Mouse (Mus musculus) midbrain, embryonic 16.5 days (tissue): Measurements from ENCODE around the gene Asap2. TPM values are rescaled to one million over a fixed set of nuclear protein-coding genes. Genes with fewer than 3 reads are reported as not detected.
A peak's percentile ranks its signal among the peaks of the same experiment; 100 is the strongest.

Experiments
- ATAC-seq: fragments of 200-750 bp; cut with Nextera tagmentation; 2 replicates; pipeline ENCODE4 v1.8.0; 2017; ENCODE audit warnings: moderate TSS enrichment
- H3K27ac ChIP-seq: fragments of 300-500 bp; sonication (generic); 2 replicates; pipeline ENCODE4 v1.5.1; 2014; ENCODE audit warnings: mild to moderate bottlenecking, low read length, mixed read lengths
- H3K27me3 ChIP-seq: fragments of 300-500 bp; sonication (generic); 2 replicates; pipeline ENCODE4 v1.6.1; 2014; ENCODE audit warnings: low read depth, low read length, mixed read lengths; ENCODE audit not compliant: control insufficient read depth, insufficient read depth
- H3K36me3 ChIP-seq: fragments of 300-500 bp; sonication (generic); 2 replicates; pipeline ENCODE4 v1.6.1; 2014; ENCODE audit warnings: mild to moderate bottlenecking, low read length, moderate library complexity, mixed read lengths; ENCODE audit not compliant: control insufficient read depth, insufficient read depth
- H3K4me1 ChIP-seq: fragments of 300-500 bp; sonication (generic); 2 replicates; pipeline ENCODE4 v1.6.1; 2014; ENCODE audit warnings: mild to moderate bottlenecking, low read length, mixed read lengths; ENCODE audit not compliant: control insufficient read depth, insufficient read depth
- H3K4me2 ChIP-seq: fragments of 300-500 bp; sonication (generic); 2 replicates; pipeline ENCODE4 v1.6.1; 2014; ENCODE audit warnings: mild to moderate bottlenecking, low read length, mixed read lengths
- H3K4me3 ChIP-seq: fragments of 300-500 bp; sonication (generic); 2 replicates; pipeline ENCODE4 v1.5.1; 2014; ENCODE audit warnings: low read depth, mild to moderate bottlenecking, low read length, moderate library complexity, mixed read lengths
- H3K9ac ChIP-seq: fragments of 300-500 bp; sonication (generic); 2 replicates; pipeline ENCODE4 v1.6.1; 2014; ENCODE audit warnings: low read depth, low read length, mixed read lengths
- H3K9me3 ChIP-seq: fragments of 300-500 bp; sonication (generic); replicated peaks from 2 replicates; pipeline ENCODE4 v1.6.1; 2014; ENCODE audit warnings: mild to moderate bottlenecking, low read length, mixed read lengths; ENCODE audit not compliant: control insufficient read depth, poor library complexity, severe bottlenecking
- WGBS: fragments of 180-500 bp; shearing (Covaris S2); extraction: QIAGEN DNeasy Blood & Tissue Kit; methylation state at CpG from one replicate; pipeline ENCODE4 v1.1.7; 2014; 5-methylcytosine and 5-hydroxymethylcytosine counted together
- polyA plus RNA-seq: library from polyadenylated mRNA; unstranded; fragments of >200 nt; fragmentation: Nextera tagmentation; extraction: Ambion mirVana; gene quantifications from 2 replicates; pipeline ENCODE4 v1.2.1, GENCODE M21; 2015

Gene Asap2
- polyA plus RNA-seq, 1 experiment from 2014 or later = 10.2 TPM

DNA sequence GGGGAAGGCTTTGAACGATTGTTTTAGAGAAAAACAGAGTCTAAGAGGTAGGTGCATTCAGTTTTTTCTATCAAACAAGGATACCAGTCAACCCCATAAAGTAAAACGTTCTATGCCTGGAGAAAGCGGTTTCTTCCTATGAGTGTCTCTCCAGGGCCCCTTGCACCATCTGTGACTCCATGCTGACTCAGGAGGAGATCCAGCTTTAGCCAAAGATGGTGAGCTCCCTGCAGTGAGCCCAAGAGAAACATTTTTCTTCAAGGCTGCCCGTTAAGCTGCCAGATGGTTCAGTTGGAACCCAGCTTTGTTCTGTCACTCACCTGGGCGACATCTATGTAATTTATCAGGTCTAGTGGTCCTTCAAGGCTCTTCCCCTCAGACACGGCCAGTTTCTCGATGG is 284.2 kb downstream of the Asap2 start:
- H3K4me3 ChIP-seq = no peak overlapping the region
- H3K9ac ChIP-seq = no peak overlapping the region
- no peaks in the 10 kb centered on the region for H3K4me1 ChIP-seq
- H3K9me3 ChIP-seq = no peaks in the 10 kb centered on the region
- H3K27ac ChIP-seq = no peak overlapping the region
- H3K36me3 ChIP-seq = peaks cover 20% of the 10 kb centered on the region
- no peak for ATAC-seq
- H3K27me3 ChIP-seq = no peaks in the 10 kb centered on the region
- no peak overlapping the region for H3K4me2 ChIP-seq
- WGBS = 79% methylated on average over 7 of the region's 7 CpGs

DNA sequence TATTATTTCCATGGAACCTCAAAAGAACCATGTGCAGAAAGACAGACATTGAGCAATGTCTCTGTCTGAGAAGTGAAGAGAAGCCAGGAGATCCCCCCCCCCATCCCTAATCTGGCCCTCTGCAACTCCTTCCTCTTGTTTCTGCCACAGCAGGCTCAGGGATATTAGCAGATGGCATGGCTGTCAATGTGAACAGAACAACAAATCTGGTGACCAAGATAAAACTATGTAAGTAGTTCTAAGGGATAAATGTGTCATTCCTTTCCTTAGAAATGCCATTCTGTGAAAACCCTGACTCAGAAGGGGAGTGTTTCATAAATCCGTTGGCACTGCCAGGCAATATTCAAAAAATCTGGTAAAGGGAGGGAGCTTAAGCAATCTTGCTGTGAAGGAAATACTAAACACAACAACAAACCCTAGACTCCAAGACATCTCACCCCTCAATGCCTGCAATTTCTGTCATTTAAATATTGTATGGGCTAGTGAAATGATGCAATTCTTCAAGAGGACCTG is 287.1 kb downstream of the Asap2 start:
- no peak overlapping the region for H3K4me3 ChIP-seq
- no peak for ATAC-seq
- no peak overlapping the region for H3K27ac ChIP-seq
- H3K4me2 ChIP-seq = no peak overlapping the region
- no peaks in the 10 kb centered on the region for H3K4me1 ChIP-seq
- WGBS = 81% methylated on average over 1 of the region's 1 CpGs
- no peaks in the 10 kb centered on the region for H3K9me3 ChIP-seq
- no peaks in the 10 kb centered on the region for H3K36me3 ChIP-seq
- H3K9ac ChIP-seq = no peak overlapping the region
- H3K27me3 ChIP-seq = no peaks in the 10 kb centered on the region

GRCm38 (mm10) chr12:21284761-21285441 is 294.6 kb downstream of the Asap2 start, which contains the start of gene Cpsf3:
Gene Cpsf3 (plus strand): TSS chr12:21285391.
- Histone ChIP-seq H3K27me3 (no peaks in the 10 kb centered on the region), H3K4me2 (peak within 1 kb of the TSS; percentile 93), H3K9me3 (no peaks in the 10 kb centered on the region), H3K9ac (peak within 1 kb of the TSS; percentile 84), H3K27ac (peak within 1 kb of the TSS; percentile 85), H3K4me1 (peaks cover 31% of the 10 kb centered on the region), H3K4me3 (peak within 1 kb of the TSS; percentile 61), H3K36me3 (no peaks in the 10 kb centered on the region)
- WGBS = 58% methylated on average over 11 of the region's 11 CpGs
- ATAC-seq = no peak

GRCm38 (mm10) chr12:21285508-21286242 is 295.4 kb downstream of the Asap2 start:
- Histone ChIP-seq H3K27ac (peak overlapping the region; percentile 83), H3K9me3 (no peaks in the 10 kb centered on the region), H3K4me1 (peaks cover 31% of the 10 kb centered on the region), H3K4me3 (peak overlapping the region; percentile 61), H3K27me3 (no peaks in the 10 kb centered on the region), H3K4me2 (peak overlapping the region; percentile 93), H3K9ac (peak overlapping the region; percentile 84), H3K36me3 (0 out of 2 replicates have a peak, but pooled peaks cover 2% of the 10 kb centered on the region)
- under 1% methylated on average over 46 of the region's 47 CpGs for WGBS
- no peak; the same call in 1 of the 2 replicates for ATAC-seq

DNA sequence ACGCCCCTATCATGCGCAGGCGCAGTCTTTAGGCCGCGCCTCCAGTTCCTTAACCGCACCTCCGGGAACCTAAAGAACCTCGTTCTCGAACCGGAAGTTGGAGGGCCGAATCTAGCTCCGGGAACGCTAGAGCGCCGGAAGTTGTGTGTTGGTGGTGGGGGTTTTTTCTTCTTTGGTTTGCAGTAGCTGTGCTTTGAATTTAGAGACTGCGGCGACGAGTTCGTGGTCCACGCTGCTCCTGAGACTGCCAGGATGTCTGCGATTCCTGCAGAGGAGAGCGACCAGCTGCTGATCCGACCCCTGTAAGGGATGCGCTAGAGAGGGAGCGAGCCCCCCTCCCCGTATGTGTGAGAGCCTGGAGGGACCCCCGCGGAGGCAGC is 296.0 kb downstream of the Asap2 start, which contains the start of gene Itgb1bp1:
Itgb1bp1 (minus strand) TSS at position 42 of the 380 bp plus-strand sequence.
- under 1% methylated on average over 28 of the region's 28 CpGs for WGBS
- H3K27ac ChIP-seq = peak within 1 kb of the TSS; percentile 85

GRCm38 (mm10) chr12:21286712-21287650 is 296.7 kb downstream of the Asap2 start:
- Histone ChIP-seq H3K4me2 (peak overlapping the region; percentile 88), H3K9me3 (no peaks in the 10 kb centered on the region), H3K36me3 (peaks cover 9% of the 10 kb centered on the region; the same call in 1 of the 2 replicates), H3K4me3 (peak overlapping the region; percentile 61), H3K9ac (peak overlapping the region; percentile 83), H3K4me1 (peaks cover 31% of the 10 kb centered on the region), H3K27me3 (no peaks in the 10 kb centered on the region), H3K27ac (peak overlapping the region; percentile 85)
- peak; percentile 62 for ATAC-seq
- WGBS = 36% methylated on average over 18 of the region's 18 CpGs

More for the DNA sequence above, 296.0 kb downstream of the Asap2 start, which contains the start of gene Itgb1bp1:
- peak within 1 kb of the TSS; percentile 93 for H3K4me2 ChIP-seq
- H3K9me3 ChIP-seq = no peaks in the 10 kb centered on the region
- peak; percentile 97 for ATAC-seq
- no peaks in the 10 kb centered on the region for H3K27me3 ChIP-seq
- H3K4me3 ChIP-seq = peak within 1 kb of the TSS; percentile 61
- peak within 1 kb of the TSS; percentile 84 for H3K9ac ChIP-seq
- peaks cover 31% of the 10 kb centered on the region for H3K4me1 ChIP-seq
- H3K36me3 ChIP-seq = 0 out of 2 replicates have a peak, but pooled peaks cover 2% of the 10 kb centered on the region

DNA sequence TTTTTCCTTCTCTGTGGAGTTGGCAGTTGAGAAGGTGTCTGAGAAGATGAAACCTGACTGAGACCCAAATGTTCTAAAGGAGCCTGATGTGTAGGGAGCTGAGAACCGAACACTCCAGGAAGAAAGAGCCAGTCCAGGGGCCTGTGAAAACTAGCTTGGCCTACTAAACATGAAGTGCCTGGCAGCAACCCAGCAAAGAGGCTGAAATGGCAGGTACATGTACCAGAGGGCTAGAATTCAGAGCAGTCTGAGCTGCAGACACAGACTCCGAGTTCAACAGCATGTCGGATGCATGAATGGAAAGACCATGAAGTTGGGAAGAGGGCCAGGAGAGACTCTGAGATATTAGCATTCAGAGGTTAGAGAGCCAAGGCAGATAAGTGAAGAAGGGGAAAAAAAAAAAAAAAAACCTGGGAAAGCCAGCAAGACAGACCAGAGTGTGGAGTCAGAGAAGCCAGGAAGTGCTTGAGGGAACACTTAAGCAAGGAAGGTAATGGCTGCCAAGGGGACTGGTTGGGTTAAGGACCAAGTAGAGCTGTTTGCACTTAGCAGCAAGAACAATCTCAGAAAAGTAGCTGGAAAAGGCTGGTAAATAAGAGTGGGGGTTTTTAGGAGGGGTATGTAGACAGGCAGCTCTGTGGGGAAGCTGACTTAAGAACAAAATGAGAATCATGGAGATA is 298.6 kb downstream of the Asap2 start:
- no peak for ATAC-seq
- no peak overlapping the region for H3K27ac ChIP-seq
- no peak overlapping the region for H3K4me2 ChIP-seq
- H3K27me3 ChIP-seq = no peaks in the 10 kb centered on the region
- 86% methylated on average over 3 of the region's 3 CpGs for WGBS
- no peaks in the 10 kb centered on the region for H3K9me3 ChIP-seq
- H3K4me3 ChIP-seq = no peak overlapping the region
- H3K4me1 ChIP-seq = peaks cover 31% of the 10 kb centered on the region
- no peak overlapping the region for H3K9ac ChIP-seq
- peaks cover 24% of the 10 kb centered on the region for H3K36me3 ChIP-seq

DNA sequence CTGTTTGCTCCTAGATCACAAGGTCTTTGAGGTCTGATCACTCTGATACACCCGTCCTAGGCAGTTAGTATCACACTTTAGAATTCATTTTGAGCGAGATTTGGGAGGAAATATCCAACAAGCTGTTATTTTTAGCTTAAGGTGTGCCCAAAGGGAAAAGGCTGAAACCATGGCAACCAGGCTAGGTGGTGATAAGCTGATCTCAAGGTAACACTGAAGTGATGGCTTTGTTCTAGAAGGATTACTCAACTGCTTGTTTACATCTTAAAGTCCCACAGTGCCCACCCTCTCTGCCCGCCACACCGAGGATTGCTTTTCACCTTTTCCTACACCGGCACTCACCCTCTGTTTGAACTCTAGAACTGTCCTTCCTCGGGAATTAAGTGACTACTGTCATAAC is 299.4 kb downstream of the Asap2 start:
- Histone ChIP-seq H3K4me3 (no peak overlapping the region), H3K27ac (no peak overlapping the region), H3K36me3 (peaks cover 31% of the 10 kb centered on the region), H3K4me1 (peaks cover 31% of the 10 kb centered on the region), H3K27me3 (no peaks in the 10 kb centered on the region), H3K4me2 (no peak overlapping the region), H3K9ac (no peak overlapping the region), H3K9me3 (no peaks in the 10 kb centered on the region)
- no peak for ATAC-seq
- 86% methylated on average over 6 of the region's 6 CpGs for WGBS
